Mouse (Mus musculus) cerebellum, adult 18-20 months (tissue): ENCODE measurements around the gene Fam71f1.
"Not testable (repeated sequence)": the region's sequence is repeated elsewhere in the genome, so short reads cannot be mapped to it uniquely, and the experiment has no call there.

Experiments used
- DNase-seq, 2 experiments: peaks; one replicate each; pipeline ENCODE4 v3.0.0; 2021

Gene Fam71f1

GRCm38 (mm10) chr6:29329514-29329913, 10.6 kb downstream of the Fam71f1 start:
- DNase-seq = no peak

GRCm38 (mm10) chr6:29346512-29346911, 27.6 kb downstream of the Fam71f1 start:
- not testable (repeated sequence) for DNase-seq

GRCm38 (mm10) chr6:29347189-29347588, 28.2 kb downstream of the Fam71f1 start:
- DNase-seq = no peak

GRCm38 (mm10) chr6:29347665-29348370, 28.9 kb downstream of the Fam71f1 start, which contains the start of gene Calu:
Calu (plus strand) TSS chr6:29348069.
- peak; percentile 99 to 100 for DNase-seq

GRCm38 (mm10) chr6:29348371-29348724, 29.4 kb downstream of the Fam71f1 start:
- no peak for DNase-seq

GRCm38 (mm10) chr6:29351613-29352012, 32.7 kb downstream of the Fam71f1 start:
- DNase-seq = no peak

- DNase-seq = no peak
These were observed 33.9 kb downstream of the Fam71f1 start for GRCm38 (mm10) chr6:29352816-29353215.

- peak in 1 of 2 experiments; percentile 34 for DNase-seq
These were observed 40.4 kb downstream of the Fam71f1 start for GRCm38 (mm10) chr6:29359386-29359785.

- no peak for DNase-seq
These were observed 41.3 kb downstream of the Fam71f1 start for GRCm38 (mm10) chr6:29360211-29360610.

GRCm38 (mm10) chr6:29362246-29363128, 43.5 kb downstream of the Fam71f1 start:
- DNase-seq = peak; percentile 26

GRCm38 (mm10) chr6:29363129-29363515, 44.2 kb downstream of the Fam71f1 start:
- DNase-seq = no peak

- DNase-seq = no peak
These were observed 46.3 kb downstream of the Fam71f1 start for GRCm38 (mm10) chr6:29365277-29365676.

GRCm38 (mm10) chr6:29377386-29377785, 58.4 kb downstream of the Fam71f1 start:
- peak; percentile 24 to 32 for DNase-seq

GRCm38 (mm10) chr6:29378678-29379077, 59.7 kb downstream of the Fam71f1 start:
- DNase-seq = no peak

GRCm38 (mm10) chr6:29379954-29380353, 61.0 kb downstream of the Fam71f1 start:
- DNase-seq = no peak

GRCm38 (mm10) chr6:29382442-29382841, 63.5 kb downstream of the Fam71f1 start:
- DNase-seq = no peak
